17 mouse cellular contexts compared by ENCODE assay signal in genomic region chr10:84665713-84666260, GRCm38 (mm10). TPM values are rescaled to one million over a fixed set of nuclear protein-coding genes. Genes with fewer than 3 reads are reported as not detected.
DNase-seq lines count a peak whose midpoint lies in the region; ATAC-seq and TF ChIP-seq lines count a peak whose summit lies in the region.
"Had no signal": no experiment of that assay in that cellular context is flagged by ENCODE, and none has a peak within 500 bp of the region (broad histone marks: within the 10 kb centered on the region; RNA-seq: fewer than 3 reads in every experiment).

No protein-coding gene starts in this region.

- H3K27ac ChIP-seq in heart, adult 2 months, result no peak overlapping the region
- H3K27ac ChIP-seq: forebrain, embryonic 13.5 days; macrophage; midbrain, embryonic 15.5 days; stomach, postnatal 0 days had no signal

- 34% methylated on average over 3 of the region's 3 CpGs for WGBS in heart, adult 2 months

- H3K9ac ChIP-seq in heart, adult 2 months (ENCODE audit: low read depth, low read length), result no peak overlapping the region
- H3K9ac ChIP-seq: forebrain, embryonic 13.5 days; midbrain, embryonic 15.5 days had no signal

- H3K27me3 ChIP-seq in heart, adult 2 months (ENCODE audit: control insufficient read depth, insufficient read depth, low read length), result no peaks in the 10 kb centered on the region
- H3K27me3 ChIP-seq: forebrain, embryonic 13.5 days; midbrain, embryonic 15.5 days had no signal

- no peak for TF ChIP-seq POLR2A in heart, adult 2 months (IDR thresholded peaks at IDR 0.05; ENCODE audit: insufficient read depth, low read depth, low read length)

- H3K79me2 ChIP-seq in heart, adult 2 months (replicated peaks; ENCODE audit: control insufficient read depth, insufficient read depth, low read length), result no peaks in the 10 kb centered on the region

- intact Hi-C loops in heart, adult 2 months (cut with DNase I), result no loop called here

- ATAC-seq in megakaryocyte, adult 5-6 weeks (ENCODE audit: poor library complexity, severe bottlenecking), result no peak
- ATAC-seq: forebrain, embryonic 13.5 days; hindbrain, embryonic 16.5 days; midbrain, embryonic 15.5 days had no signal

- TF ChIP-seq EP300 in heart, adult 2 months (IDR thresholded peaks at IDR 0.05; ENCODE audit: insufficient read depth, low read depth, low read length), result no peak

- peak in 1 of 2 experiments; percentile 31 for DNase-seq in heart, adult 2 months
- no peak for DNase-seq in heart, postnatal 4 days
- peak; percentile 66 for DNase-seq in ES-CJ7 (ENCODE audit: low read depth, low spot score)
- DNase-seq in adrenal gland, postnatal 25 days, result peak; percentile 23
- DNase-seq in kidney, postnatal 10 days, result peak; percentile 62
- no peak for DNase-seq in urinary bladder, postnatal 25 days (ENCODE audit: low spot score)
- DNase-seq: cerebellum, adult 2 months; heart, postnatal 14 days; lung, adult 18-20 months; right cerebral cortex, postnatal 14 days; thymus, postnatal 25 days had no signal

- no peak overlapping the region for H3K4me3 ChIP-seq in heart, adult 2 months
- H3K4me3 ChIP-seq: forebrain, embryonic 13.5 days; midbrain, embryonic 15.5 days had no signal

- no peaks in the 10 kb centered on the region for H3K4me1 ChIP-seq in heart, adult 2 months (ENCODE audit: control insufficient read depth, insufficient read depth, low read length)
- H3K4me1 ChIP-seq: forebrain, embryonic 13.5 days; midbrain, embryonic 15.5 days had no signal

- no peaks in the 10 kb centered on the region for H3K36me3 ChIP-seq in heart, adult 2 months (ENCODE audit: control insufficient read depth, insufficient read depth, low read length)

- peak; percentile 21; the same call in 1 of the 2 replicates for TF ChIP-seq CTCF in heart, adult 2 months (IDR thresholded peaks at IDR 0.05)

RNA-seq across cellular contexts. Expression of gene Polr3b, which starts 43.7 kb away (rescaled TPM):
- 10 to 100 TPM in 1 of 2 experiments, 1 to 10 TPM in 1; 8.9 to 10.9 TPM for total RNA-seq in heart, adult 2 months (2021)
- polyA plus RNA-seq in heart, adult 2 months (2012; rRNA removed), result 3.0 and 5.1 TPM in 2 replicates
- 10 to 100 TPM; 13.8 to 14.9 TPM for total RNA-seq in heart, postnatal 4 days (2021)
- 31.3 and 38.2 TPM in 2 replicates for total RNA-seq in adrenal gland, postnatal 25 days (2021)
- total RNA-seq in megakaryocyte, adult 5-6 weeks (2015), result 20.0 and 20.1 TPM in 2 replicates
- total RNA-seq in megakaryocyte, adult 5-6 weeks (2017), result 26.3 and 28.7 TPM in 2 replicates

Comparison
In these comparisons a context has a peak if more than half of its experiments do, and no peak if none do; other contexts are left out.
1. DNase-seq: peak in ES-CJ7 (single experiment), adrenal gland, postnatal 25 days (single experiment) and kidney, postnatal 10 days (single experiment); none in heart, postnatal 4 days (single experiment) and urinary bladder, postnatal 25 days (single experiment).